Mouse (Mus musculus) thymus, adult 2 months (tissue): ENCODE data around the gene Gm45713. TPM values are rescaled to one million over a fixed set of nuclear protein-coding genes. Genes with fewer than 3 reads are reported as not detected.
A peak's percentile ranks its signal among the peaks of the same experiment; 100 is the strongest.

ENCODE experiments used
- DNase-seq: peaks from one replicate; pipeline ENCODE4 v3.0.0; 2021
- H3K27ac ChIP-seq: fragments of 200-500 bp; 2 replicates; pipeline ENCODE4 v1.5.1; 2012; ENCODE audit warnings: low read length, control low read depth; ENCODE audit not compliant: control insufficient read depth, insufficient read depth
- H3K27me3 ChIP-seq: fragments of 200-500 bp; 2 replicates; pipeline ENCODE4 v1.6.1; 2012; ENCODE audit warnings: mild to moderate bottlenecking, low read length, moderate library complexity, mixed read lengths; ENCODE audit not compliant: control insufficient read depth, insufficient read depth
- H3K36me3 ChIP-seq: fragments of 200-500 bp; 2 replicates; pipeline ENCODE4 v1.6.1; 2012; ENCODE audit warnings: mild to moderate bottlenecking, low read length, moderate library complexity; ENCODE audit not compliant: control insufficient read depth, insufficient read depth
- H3K4me1 ChIP-seq: fragments of 200-500 bp; replicated peaks from 2 replicates; pipeline ENCODE4 v1.6.1; 2012; ENCODE audit warnings: low read length; ENCODE audit not compliant: control insufficient read depth, insufficient read depth
- H3K4me3 ChIP-seq: fragments of 200-500 bp; 2 replicates; pipeline ENCODE4 v1.5.1; 2012; ENCODE audit warnings: mild to moderate bottlenecking, low read length, control low read depth, moderate library complexity; ENCODE audit not compliant: control insufficient read depth, insufficient read depth
- CTCF ChIP-seq: fragments of 200-500 bp; IDR thresholded peaks from 2 replicates; pipeline ENCODE4 v1.5.1; 2012; ENCODE audit warnings: mild to moderate bottlenecking, control low read depth, low read length, moderate library complexity, borderline replicate concordance; ENCODE audit not compliant: control insufficient read depth, poor library complexity, insufficient read depth; ENCODE audit errors: extremely low read depth
- POLR2A ChIP-seq: fragments of 200-500 bp; IDR thresholded peaks from 2 replicates; pipeline ENCODE4 v1.6.1; 2012; ENCODE audit warnings: mild to moderate bottlenecking, low read length, control low read depth, moderate library complexity; ENCODE audit not compliant: control insufficient read depth, poor library complexity, insufficient read depth; ENCODE audit errors: extremely low read depth
- WGBS: fragments of 180-500 bp; shearing (Covaris S2); methylation state at CpG from one replicate; pipeline ENCODE4 v1.1.7; 2018; 5-methylcytosine and 5-hydroxymethylcytosine counted together
- polyA plus RNA-seq: library from polyadenylated mRNA; depleted of rRNA; stranded (reverse); fragments of >200 nt; gene quantifications from 2 replicates; pipeline ENCODE4 v1.2.3, GENCODE M21; 2012

Gm45713 gene
- polyA plus RNA-seq, 1 experiment: 0.27 TPM

GRCm38 (mm10) chr7:45093516-45093905 is 42.5 kb downstream of the Gm45713 start:
- TF ChIP-seq POLR2A (no peak), CTCF (no peak)
- H3K27me3 ChIP-seq: peaks cover 10% of the 10 kb centered on the region
- 56% methylated on average over 17 of the region's 18 CpGs for WGBS
- H3K4me3 ChIP-seq: no peak overlapping the region
- no peaks in the 10 kb centered on the region for H3K36me3 ChIP-seq
- peaks cover 20% of the 10 kb centered on the region for H3K4me1 ChIP-seq
- H3K27ac ChIP-seq: no peak overlapping the region
- DNase-seq: no peak

GRCm38 (mm10) chr7:45092828-45093515 is 43.1 kb downstream of the Gm45713 start:
- no peaks in the 10 kb centered on the region for H3K36me3 ChIP-seq
- no peak overlapping the region for H3K27ac ChIP-seq
- no peak for TF ChIP-seq CTCF
- no peak for TF ChIP-seq POLR2A
- peaks cover 10% of the 10 kb centered on the region for H3K27me3 ChIP-seq
- no peak overlapping the region for H3K4me3 ChIP-seq
- no peak for DNase-seq
- peaks cover 20% of the 10 kb centered on the region for H3K4me1 ChIP-seq
- 80% methylated on average over 12 of the region's 12 CpGs for WGBS

DNA sequence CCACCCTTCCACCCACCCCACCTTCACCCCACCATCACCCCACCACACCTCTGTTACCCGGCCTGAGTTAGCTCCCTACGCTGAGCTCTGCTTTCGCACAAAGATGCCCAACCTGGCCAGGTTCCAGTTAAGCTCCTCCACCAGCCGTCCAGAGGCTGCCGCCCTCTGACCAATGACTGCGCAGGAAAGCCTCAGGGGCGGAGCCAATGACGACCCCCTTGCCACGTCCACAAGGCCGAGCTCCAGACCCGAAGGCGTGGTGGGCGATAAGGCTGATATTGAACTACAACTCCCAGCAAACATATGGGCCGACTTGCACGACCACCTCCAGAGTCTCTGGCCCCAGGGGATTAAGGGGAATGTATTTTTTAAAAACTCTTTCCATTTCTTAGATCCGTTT is 44.0 kb downstream of the Gm45713 start, which contains the start of gene Rcn3:
Gene Rcn3 (minus strand): TSS at position 174 of the 400 bp plus-strand sequence.
- no peak for DNase-seq

GRCm38 (mm10) chr7:45091001-45091990 is 44.7 kb downstream of the Gm45713 start:
- no peak for TF ChIP-seq POLR2A
- TF ChIP-seq CTCF: no peak
- no peak overlapping the region for H3K27ac ChIP-seq
- 14% methylated on average over 35 of the region's 35 CpGs for WGBS

More for the DNA sequence above, 44.0 kb downstream of the Gm45713 start, which contains the start of gene Rcn3:
- Histone ChIP-seq H3K27ac (no peak within 1 kb of the TSS), H3K4me1 (peaks cover 20% of the 10 kb centered on the region), H3K4me3 (peak within 1 kb of the TSS; percentile 12), H3K36me3 (no peaks in the 10 kb centered on the region), H3K27me3 (peaks cover 10% of the 10 kb centered on the region)
- WGBS: 6% methylated on average over 16 of the region's 16 CpGs
- no peak for TF ChIP-seq CTCF

GRCm38 (mm10) chr7:45090251-45090977 is 45.6 kb downstream of the Gm45713 start:
- Histone ChIP-seq H3K36me3 (no peaks in the 10 kb centered on the region), H3K27ac (no peak overlapping the region), H3K27me3 (peaks cover 10% of the 10 kb centered on the region), H3K4me1 (peaks cover 20% of the 10 kb centered on the region), H3K4me3 (no peak overlapping the region)
- 77% methylated on average over 13 of the region's 13 CpGs for WGBS
- TF ChIP-seq CTCF (no peak), POLR2A (no peak)
- DNase-seq: no peak

More at GRCm38 (mm10) chr7:45091001-45091990, 44.7 kb downstream of the Gm45713 start:
- no peak for DNase-seq
- peak overlapping the region; percentile 12 for H3K4me3 ChIP-seq
- no peaks in the 10 kb centered on the region for H3K36me3 ChIP-seq
- H3K4me1 ChIP-seq: peaks cover 20% of the 10 kb centered on the region
- H3K27me3 ChIP-seq: peaks cover 10% of the 10 kb centered on the region

GRCm38 (mm10) chr7:45088597-45088996 is 47.4 kb downstream of the Gm45713 start:
- TF ChIP-seq POLR2A (no peak), CTCF (no peak)
- Histone ChIP-seq H3K4me3 (no peak overlapping the region), H3K27ac (no peak overlapping the region), H3K36me3 (no peaks in the 10 kb centered on the region), H3K27me3 (peaks cover 10% of the 10 kb centered on the region), H3K4me1 (peaks cover 20% of the 10 kb centered on the region)
- no peak for DNase-seq
- 96% methylated on average over 17 of the region's 17 CpGs for WGBS
